Mouse (Mus musculus): ENCODE results near the gene Xpo4. TPM values are rescaled to one million over a fixed set of nuclear protein-coding genes. Genes with fewer than 3 reads are reported as not detected.
"Not testable (repeated sequence)": the region's sequence is repeated elsewhere in the genome, so short reads cannot be mapped to it uniquely, and the experiment has no call there.

Xpo4 gene
- total RNA-seq (2022): 10 to 100 TPM; 35.7 to 45.2 (median 38.1) TPM

GRCm38 (mm10) chr14:57664822-57665627, at the start of gene Xpo4:
Gene Xpo4 (minus strand): TSS chr14:57665430.
- DNase-seq: peak; percentile 64

GRCm38 (mm10) chr14:57712884-57713283, 47.7 kb upstream of the Xpo4 start:
- no peak for DNase-seq

- DNase-seq: no peak
Observed at GRCm38 (mm10) chr14:57711059-57711458, 45.8 kb upstream of the Xpo4 start.

GRCm38 (mm10) chr14:57709171-57709570, 43.9 kb upstream of the Xpo4 start:
- DNase-seq: no peak

GRCm38 (mm10) chr14:57708580-57708979, 43.4 kb upstream of the Xpo4 start:
- no peak for DNase-seq

- peak; percentile 19 for DNase-seq
Observed at GRCm38 (mm10) chr14:57707100-57707893, 42.1 kb upstream of the Xpo4 start.

GRCm38 (mm10) chr14:57706760-57707099, 41.5 kb upstream of the Xpo4 start:
- no peak for DNase-seq

GRCm38 (mm10) chr14:57705759-57706158, 40.5 kb upstream of the Xpo4 start:
- DNase-seq: no peak

GRCm38 (mm10) chr14:57705075-57705474, 39.8 kb upstream of the Xpo4 start:
- DNase-seq: no peak

- DNase-seq: no peak
Observed at GRCm38 (mm10) chr14:57701915-57702477, 36.8 kb upstream of the Xpo4 start.

- no peak for DNase-seq
Observed at GRCm38 (mm10) chr14:57699461-57699970, 34.3 kb upstream of the Xpo4 start.

GRCm38 (mm10) chr14:57699016-57699415, 33.8 kb upstream of the Xpo4 start:
- DNase-seq: no peak

GRCm38 (mm10) chr14:57696066-57696465, 30.8 kb upstream of the Xpo4 start:
- no peak for DNase-seq

GRCm38 (mm10) chr14:57695550-57695949, 30.3 kb upstream of the Xpo4 start:
- DNase-seq: no peak

GRCm38 (mm10) chr14:57694246-57694645, 29.0 kb upstream of the Xpo4 start:
- DNase-seq: no peak

GRCm38 (mm10) chr14:57692517-57693130, 27.4 kb upstream of the Xpo4 start:
- no peak for DNase-seq

GRCm38 (mm10) chr14:57691316-57691715, 26.1 kb upstream of the Xpo4 start:
- DNase-seq: no peak

- DNase-seq: no peak
Observed at GRCm38 (mm10) chr14:57690681-57691080, 25.5 kb upstream of the Xpo4 start.

- DNase-seq: not testable (repeated sequence)
Observed at GRCm38 (mm10) chr14:57688066-57688465, 22.8 kb upstream of the Xpo4 start.

- DNase-seq: no peak
Observed at GRCm38 (mm10) chr14:57687441-57687840, 22.2 kb upstream of the Xpo4 start.

GRCm38 (mm10) chr14:57686647-57687046, 21.4 kb upstream of the Xpo4 start:
- no peak for DNase-seq

- no peak for DNase-seq
Observed at GRCm38 (mm10) chr14:57684579-57684978, 19.3 kb upstream of the Xpo4 start.

GRCm38 (mm10) chr14:57682751-57683150, 17.5 kb upstream of the Xpo4 start:
- no peak for DNase-seq
